Mouse (Mus musculus) erythroblast, embryonic 14.5 days (primary cell): ENCODE measurements around the gene Cpne6. TPM values are rescaled to one million over a fixed set of nuclear protein-coding genes. Genes with fewer than 3 reads are reported as not detected.

ENCODE experiments used
- H3K27me3 ChIP-seq: 2 replicates; pipeline ENCODE4 v1.6.1; 2012; ENCODE audit warnings: inconsistent platforms; ENCODE audit not compliant: control insufficient read depth
- H3K36me3 ChIP-seq: 2 replicates; pipeline ENCODE4 v1.6.1; 2012; ENCODE audit warnings: mild to moderate bottlenecking, inconsistent platforms; ENCODE audit not compliant: control insufficient read depth
- H3K4me1 ChIP-seq: 2 replicates; pipeline ENCODE4 v1.6.1; 2012; ENCODE audit warnings: inconsistent platforms; ENCODE audit not compliant: control insufficient read depth
- H3K4me3 ChIP-seq: replicated peaks from 2 replicates; pipeline ENCODE3; 2012; ENCODE audit warnings: moderate library complexity, mild to moderate bottlenecking, inconsistent platforms
- H3K9me3 ChIP-seq: 2 replicates; pipeline ENCODE4 v1.6.1; 2012; ENCODE audit warnings: low read length, inconsistent platforms, mixed read lengths; ENCODE audit not compliant: control insufficient read depth
- GATA1 ChIP-seq: IDR thresholded peaks from 2 replicates; pipeline ENCODE4 v1.6.1; 2012; ENCODE audit warnings: low read length, inconsistent platforms, mixed read lengths
- TAL1 ChIP-seq: IDR thresholded peaks from 3 replicates; pipeline ENCODE4 v1.6.1; 2012; ENCODE audit warnings: low read length, inconsistent platforms, mixed read lengths
- polyA plus RNA-seq: library from polyadenylated mRNA; stranded (reverse); fragments of >175 nt; gene quantifications from 2 replicates; pipeline ENCODE4 v1.2.3, GENCODE M21; 2012

The Cpne6 gene
- polyA plus RNA-seq, 1 experiment: not detected

GRCm38 (mm10) chr14:55518897-55519296 is 8.7 kb downstream of the Cpne6 start:
- TF ChIP-seq TAL1 (no peak), GATA1 (no peak)
- Histone ChIP-seq H3K4me1 (peaks cover 13% of the 10 kb centered on the region), H3K36me3 (no peaks in the 10 kb centered on the region), H3K27me3 (peaks cover 84% of the 10 kb centered on the region), H3K4me3 (no peak overlapping the region), H3K9me3 (peaks cover 6% of the 10 kb centered on the region; the same call in 1 of the 2 replicates)

- H3K9me3 ChIP-seq: peaks cover 6% of the 10 kb centered on the region; the same call in 1 of the 2 replicates
- no peaks in the 10 kb centered on the region for H3K36me3 ChIP-seq
- TF ChIP-seq TAL1: no peak
- TF ChIP-seq GATA1: no peak
- peaks cover 7% of the 10 kb centered on the region for H3K4me1 ChIP-seq
- H3K4me3 ChIP-seq: no peak overlapping the region
- peaks cover 91% of the 10 kb centered on the region for H3K27me3 ChIP-seq
Measured at GRCm38 (mm10) chr14:55519604-55520003, 9.4 kb downstream of the Cpne6 start.

- Histone ChIP-seq H3K36me3 (no peaks in the 10 kb centered on the region), H3K4me1 (peaks cover 7% of the 10 kb centered on the region), H3K4me3 (peak overlapping the region; percentile 23), H3K9me3 (peaks cover 6% of the 10 kb centered on the region; the same call in 1 of the 2 replicates), H3K27me3 (peaks cover 96% of the 10 kb centered on the region)
- TF ChIP-seq TAL1 (no peak), GATA1 (no peak)
Measured at GRCm38 (mm10) chr14:55520451-55521361, 10.5 kb downstream of the Cpne6 start.

- TF ChIP-seq GATA1: no peak
- no peak for TF ChIP-seq TAL1
- Histone ChIP-seq H3K27me3 (peaks cover 76% of the 10 kb centered on the region), H3K4me3 (no peak overlapping the region), H3K9me3 (peaks cover 6% of the 10 kb centered on the region; the same call in 1 of the 2 replicates), H3K36me3 (no peaks in the 10 kb centered on the region), H3K4me1 (peaks cover 7% of the 10 kb centered on the region)
Measured at GRCm38 (mm10) chr14:55524062-55524461, 13.8 kb downstream of the Cpne6 start.

GRCm38 (mm10) chr14:55524785-55525184 is 14.5 kb downstream of the Cpne6 start, which contains the start of gene Nrl:
Gene Nrl (minus strand): TSS chr14:55524981.
- peaks cover 6% of the 10 kb centered on the region; the same call in 1 of the 2 replicates for H3K9me3 ChIP-seq
- no peak within 1 kb of the TSS for H3K4me3 ChIP-seq
- TF ChIP-seq TAL1 (no peak), GATA1 (no peak)
- H3K27me3 ChIP-seq: peaks cover 76% of the 10 kb centered on the region
- H3K4me1 ChIP-seq: peaks cover 7% of the 10 kb centered on the region
- H3K36me3 ChIP-seq: no peaks in the 10 kb centered on the region

GRCm38 (mm10) chr14:55526674-55527073 is 16.4 kb downstream of the Cpne6 start:
- no peaks in the 10 kb centered on the region; the same call in 1 of the 2 replicates for H3K4me1 ChIP-seq
- no peak overlapping the region for H3K4me3 ChIP-seq
- H3K9me3 ChIP-seq: no peaks in the 10 kb centered on the region; the same call in 1 of the 2 replicates
- H3K27me3 ChIP-seq: peaks cover 65% of the 10 kb centered on the region
- TF ChIP-seq TAL1 (no peak), GATA1 (no peak)
- no peaks in the 10 kb centered on the region for H3K36me3 ChIP-seq

GRCm38 (mm10) chr14:55527940-55528339 is 17.7 kb downstream of the Cpne6 start:
- peaks cover 54% of the 10 kb centered on the region for H3K27me3 ChIP-seq
- H3K36me3 ChIP-seq: no peaks in the 10 kb centered on the region
- H3K4me3 ChIP-seq: no peak overlapping the region
- no peak for TF ChIP-seq GATA1
- TF ChIP-seq TAL1: no peak
- no peaks in the 10 kb centered on the region; the same call in 1 of the 2 replicates for H3K4me1 ChIP-seq
- H3K9me3 ChIP-seq: no peaks in the 10 kb centered on the region

DNA sequence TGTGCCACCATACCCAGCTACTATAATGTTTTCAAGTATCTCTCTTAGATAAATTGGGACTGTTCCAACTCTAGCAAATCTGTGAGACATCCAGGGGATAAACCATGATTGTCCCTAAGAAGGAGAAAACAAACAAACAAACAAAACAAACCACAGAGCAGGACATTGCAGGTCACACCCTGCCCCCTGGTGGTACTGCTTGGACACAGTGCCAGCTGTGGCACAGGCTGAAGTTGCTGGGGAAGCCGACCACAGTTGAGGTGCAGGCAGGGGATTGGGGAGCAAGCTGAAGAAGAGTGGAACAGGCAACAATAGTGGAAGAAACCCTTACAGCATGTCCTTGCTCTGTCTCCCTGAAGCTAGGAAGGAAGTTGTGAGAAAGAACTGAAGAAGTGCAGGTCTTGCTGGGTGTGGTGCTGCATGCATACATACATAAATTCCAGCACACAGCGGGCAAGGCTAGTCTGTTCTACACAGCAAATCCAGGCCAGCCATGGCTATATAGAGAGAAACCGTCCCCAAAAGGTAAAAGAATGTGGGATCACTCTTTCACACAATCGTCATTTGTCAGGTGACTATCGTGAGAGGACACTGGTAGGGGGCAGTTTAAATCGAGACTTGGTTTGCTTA is 26.0 kb downstream of the Cpne6 start:
- Histone ChIP-seq H3K27me3 (peaks cover 4% of the 10 kb centered on the region; the same call in 1 of the 2 replicates), H3K4me3 (no peak overlapping the region), H3K4me1 (peaks cover 41% of the 10 kb centered on the region), H3K36me3 (no peaks in the 10 kb centered on the region), H3K9me3 (no peaks in the 10 kb centered on the region)
- TF ChIP-seq GATA1 (no peak), TAL1 (no peak)

DNA sequence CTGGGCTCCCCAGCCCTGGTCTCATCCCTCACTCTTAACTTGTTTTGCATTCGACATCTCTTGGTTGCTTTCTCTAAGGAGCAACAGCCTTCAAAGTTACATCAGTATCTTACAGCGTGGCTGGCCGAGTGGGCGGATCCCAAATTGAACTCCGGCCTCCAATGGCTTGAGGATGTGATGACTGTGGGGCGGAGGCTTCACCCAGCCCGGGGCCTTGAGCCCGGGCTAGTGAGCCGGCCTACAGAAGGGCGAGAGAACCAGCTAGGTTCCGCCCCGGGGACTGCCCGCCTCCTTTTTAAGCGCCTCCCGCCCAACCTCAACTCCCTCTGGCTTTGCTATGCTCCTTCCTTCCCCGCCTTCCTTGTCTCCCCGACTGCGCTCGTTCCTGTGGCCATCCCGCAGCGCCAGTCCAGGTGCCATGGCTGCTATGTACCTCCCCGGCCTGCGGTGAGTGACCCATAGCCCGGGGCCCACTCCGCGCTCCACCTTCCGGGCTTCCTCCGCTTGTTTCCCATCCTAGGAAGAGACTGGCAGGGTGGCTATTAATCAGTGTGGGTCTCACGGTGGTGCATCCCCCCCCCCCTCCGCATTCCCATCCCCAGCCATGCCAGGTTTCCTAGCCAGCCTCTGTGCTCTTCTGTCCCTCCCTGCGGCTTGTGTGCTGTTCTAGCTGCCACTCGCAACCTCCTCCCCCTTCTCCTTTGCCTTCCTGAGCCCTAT is 30.0 kb downstream of the Cpne6 start, which contains the start of gene Pck2:
Gene Pck2, plus strand, starts transcription at position 200 of the 720 bp plus-strand sequence.
- peak within 1 kb of the TSS; percentile 84 for H3K4me3 ChIP-seq
- H3K27me3 ChIP-seq: no peaks in the 10 kb centered on the region
- TF ChIP-seq TAL1 (no peak), GATA1 (no peak)
- peaks cover 36% of the 10 kb centered on the region for H3K36me3 ChIP-seq
- H3K9me3 ChIP-seq: no peaks in the 10 kb centered on the region
- H3K4me1 ChIP-seq: peaks cover 59% of the 10 kb centered on the region
